Mouse (Mus musculus) brain, adult 10 weeks (tissue): Measurements from ENCODE around the gene Tut7. TPM values are rescaled to one million over a fixed set of nuclear protein-coding genes. Genes with fewer than 3 reads are reported as not detected.

Experiments used
- polyA plus RNA-seq: library from polyadenylated mRNA; stranded (reverse); fragments of 350-450 nt; fragmentation: Illumina TruSeq; extraction: RNeasy Lipid Tissue Mini Kit (QIAGEN cat#74804); gene quantifications from one replicate; pipeline ENCODE4 v1.2.3, GENCODE M21; 2015; ENCODE audit warnings: low read depth, low replicate concordance

Tut7 gene
- 42.0 TPM for polyA plus RNA-seq

DNA sequence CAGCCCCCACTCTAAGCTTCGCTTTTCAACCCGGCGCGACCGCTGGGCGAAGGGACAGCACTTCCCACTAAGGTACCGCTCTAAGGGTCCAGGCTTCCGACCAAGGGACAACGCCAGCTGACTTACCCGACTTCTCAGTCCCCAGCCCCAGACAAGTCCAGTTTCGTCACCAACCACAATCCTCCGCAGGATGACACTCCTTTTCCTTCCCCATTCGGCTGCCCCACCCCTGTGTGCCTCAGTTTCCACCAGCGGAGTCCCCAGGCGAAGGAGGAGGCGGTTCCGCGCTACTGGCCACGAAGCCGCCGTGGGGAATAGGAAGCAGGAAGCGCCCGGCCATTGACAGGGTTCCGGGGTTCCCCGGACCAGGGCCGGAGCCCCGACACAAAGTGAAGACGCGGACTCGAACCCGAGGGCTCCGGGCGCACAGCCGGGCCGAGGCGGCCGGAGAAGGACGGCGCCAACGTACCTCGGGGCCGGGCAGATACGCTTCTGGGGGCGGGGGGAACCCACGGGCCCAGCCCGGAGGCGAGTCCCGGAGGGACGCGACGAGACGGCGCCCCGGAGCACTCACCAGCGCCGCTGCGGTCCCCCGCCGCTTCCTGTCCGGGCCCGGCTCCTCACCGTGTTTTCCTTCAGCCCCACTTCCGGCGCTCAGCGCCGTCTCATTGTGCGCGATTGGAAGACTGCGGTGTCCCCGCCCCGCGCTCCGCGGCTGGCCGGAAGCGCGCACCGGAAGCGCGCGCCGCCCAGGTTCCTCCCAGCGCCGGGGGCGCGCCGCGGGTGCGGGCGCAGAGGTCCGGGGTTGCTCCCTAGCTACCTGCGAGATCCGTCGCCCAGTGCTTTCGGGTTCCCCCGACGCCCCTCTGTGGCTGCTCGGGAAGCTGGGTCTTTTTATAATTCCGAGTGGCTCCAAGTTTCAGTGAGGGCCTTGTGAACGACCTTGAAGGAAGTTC lies at the start of gene Tut7:
TSS of gene Tut7 (minus strand) at position 641 of the 956 bp plus-strand sequence.

DNA sequence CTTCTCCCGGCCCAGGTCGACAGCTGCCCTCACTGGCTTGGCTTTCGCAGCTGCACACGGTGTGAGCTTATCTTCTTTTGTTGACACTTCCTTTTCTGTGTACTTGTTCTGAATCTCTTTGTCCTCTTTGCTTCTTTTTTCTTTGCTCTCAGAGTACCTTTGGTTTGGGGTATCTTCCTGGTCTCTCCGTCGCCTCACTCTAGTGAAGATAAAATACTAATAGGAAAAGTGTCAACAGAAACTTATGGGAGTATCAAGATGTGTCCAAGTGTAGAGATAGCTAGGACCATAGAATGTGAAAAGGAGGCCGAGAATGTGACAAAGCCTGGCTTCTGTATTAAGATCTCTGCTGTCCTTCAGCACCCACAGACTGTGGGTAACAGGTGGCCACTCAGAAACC lies 40.8 kb downstream of the Tut7 start, which contains the start of gene Gm49354:
TSS of gene Gm49354 (minus strand) at position 101 of the 400 bp plus-strand sequence.

DNA sequence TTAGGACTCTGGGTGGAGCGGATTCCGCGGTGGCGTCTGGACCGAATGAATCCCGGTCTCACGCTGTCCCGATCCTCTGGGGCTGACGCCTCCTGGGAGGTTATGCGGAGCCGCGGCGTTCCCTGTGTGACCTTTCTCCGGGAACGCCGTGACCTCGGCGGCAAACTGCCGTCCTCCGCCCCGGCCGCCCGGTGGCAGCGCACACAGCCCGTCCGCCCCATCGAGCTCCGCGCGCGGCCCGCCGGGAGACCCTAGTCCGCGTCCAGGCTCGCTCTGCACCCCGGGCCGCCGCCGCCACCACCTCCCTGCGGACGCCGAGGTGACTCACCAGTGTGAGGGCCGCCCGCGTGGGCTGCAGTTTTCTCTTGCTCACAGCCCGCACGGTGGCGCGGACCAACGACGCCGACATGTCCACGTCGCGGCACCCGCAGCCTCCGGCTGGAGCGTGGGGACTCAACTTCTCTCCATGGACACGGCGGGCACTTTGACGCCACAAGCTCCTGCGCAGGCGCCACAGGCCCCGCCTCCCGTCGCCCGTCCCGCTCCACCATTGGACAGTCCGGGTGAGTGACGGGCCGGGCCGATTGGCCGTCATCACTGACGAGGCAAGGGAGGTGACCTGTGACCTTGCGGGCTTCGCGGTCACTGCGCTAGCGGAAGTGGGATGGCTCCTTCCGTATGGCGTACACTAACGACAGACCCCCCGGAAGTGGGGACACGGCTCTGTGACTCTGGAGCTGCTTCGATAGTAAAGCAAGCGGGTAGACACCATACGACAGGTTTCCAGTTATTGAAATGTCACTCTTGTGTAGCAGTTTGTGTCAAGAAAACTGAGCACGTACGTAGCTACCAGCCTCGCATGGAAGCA lies 53.4 kb downstream of the Tut7 start, which contains the start of gene Isca1:
TSS of gene Isca1 (minus strand) at position 515 of the 868 bp plus-strand sequence.

GRCm38 (mm10) chr13:59746711-59747110 lies 76.2 kb downstream of the Tut7 start, which contains the start of gene 1700014D04Rik:
1700014D04Rik (minus strand) TSS chr13:59746752.

GRCm38 (mm10) chr13:59731652-59732051 lies 91.3 kb downstream of the Tut7 start, which contains the start of gene Spata31d1d:
Spata31d1d (minus strand) TSS chr13:59731752.

Other genes starting within 250 kb of the Tut7 start
- 164 TPM for gene Agtpbp1, start 237.9 kb downstream of the Tut7 start, polyA plus RNA-seq
- 56.5 TPM for gene Naa35, start 237.9 kb downstream of the Tut7 start, polyA plus RNA-seq
- 20.0 TPM for gene Golm1, start 147.3 kb downstream of the Tut7 start, polyA plus RNA-seq
- gene 4921517D22Rik, start 129.0 kb downstream of the Tut7 start, polyA plus RNA-seq, result not detected
- gene Spata31d1a, start 112.8 kb downstream of the Tut7 start, polyA plus RNA-seq, result not detected
- not detected for gene Spata31d1b, start 110.9 kb downstream of the Tut7 start, polyA plus RNA-seq
- 0.10 TPM for gene Spata31d1d, start 91.4 kb downstream of the Tut7 start, polyA plus RNA-seq
- 0.73 TPM for gene 1700014D04Rik, start 76.4 kb downstream of the Tut7 start, polyA plus RNA-seq
- gene Isca1, start 53.3 kb downstream of the Tut7 start, polyA plus RNA-seq, result 237 TPM
- gene Gm49354, start 40.9 kb downstream of the Tut7 start, polyA plus RNA-seq, result not detected